Mouse (Mus musculus): ENCODE measurements around the gene Atg10. TPM values are rescaled to one million over a fixed set of nuclear protein-coding genes. Genes with fewer than 3 reads are reported as not detected.

Atg10 gene
- polyA plus RNA-seq, 1 experiment from 2014 or later, result 29.1 TPM

DNA sequence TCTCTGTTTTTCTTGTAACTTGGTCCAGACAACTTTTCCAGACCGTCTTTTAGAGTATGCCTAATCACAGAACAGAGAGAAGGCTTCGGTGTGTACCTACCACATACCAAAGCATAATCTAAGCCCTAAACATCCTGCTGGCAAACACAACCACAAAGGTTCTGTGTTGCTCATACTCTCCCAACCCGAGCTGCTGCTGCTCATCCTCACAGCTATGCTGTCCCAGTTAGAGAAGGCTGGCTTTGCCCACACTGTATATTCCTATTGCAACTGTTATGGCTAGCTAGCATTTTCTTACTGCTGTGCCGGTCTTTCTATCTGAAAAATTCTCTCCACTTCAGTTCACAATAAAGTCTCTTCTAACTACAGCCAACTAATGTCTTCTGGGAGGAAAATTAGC is 254.8 kb downstream of the Atg10 start:
- no peak overlapping the region for H3K4me3 ChIP-seq
- no peaks in the 10 kb centered on the region for H3K27me3 ChIP-seq
- no peak overlapping the region for H3K4me2 ChIP-seq
- no peaks in the 10 kb centered on the region for H3K36me3 ChIP-seq
- no peak overlapping the region for H3K27ac ChIP-seq
- ATAC-seq (replicated peaks; ENCODE audit: insufficient number of reproducible peaks, insufficient read depth, low FRiP score, low read depth), result no peak
- H3K4me1 ChIP-seq (replicated peaks), result no peaks in the 10 kb centered on the region
- no peak overlapping the region for H3K9ac ChIP-seq
- no peaks in the 10 kb centered on the region for H3K9me3 ChIP-seq (replicated peaks)
- 68% methylated on average over 4 of the region's 4 CpGs for WGBS

DNA sequence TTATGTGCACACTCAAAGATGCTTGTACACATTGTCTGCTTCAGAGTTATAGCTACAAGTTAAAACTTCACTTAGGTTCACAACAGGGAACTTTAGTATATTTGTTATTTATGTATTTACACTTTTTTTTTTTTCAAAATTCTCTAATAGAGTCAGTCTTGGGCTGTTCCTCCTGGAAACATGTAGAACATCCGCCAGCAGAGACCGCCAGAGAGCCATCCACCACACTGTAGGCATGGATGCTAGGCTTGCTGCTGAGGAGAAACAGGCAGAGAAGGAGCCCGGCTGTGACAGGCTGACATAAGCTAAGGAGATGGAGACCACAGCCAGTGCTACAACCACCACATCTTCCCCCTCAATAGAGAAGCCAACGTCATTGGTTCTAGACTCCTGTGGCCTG is 256.3 kb downstream of the Atg10 start:
- Histone ChIP-seq H3K36me3 (no peaks in the 10 kb centered on the region), H3K9ac (no peak overlapping the region), H3K27ac (no peak overlapping the region), H3K4me1 (replicated peaks) (peaks cover 6% of the 10 kb centered on the region), H3K4me2 (no peak overlapping the region), H3K9me3 (replicated peaks) (no peaks in the 10 kb centered on the region), H3K27me3 (no peaks in the 10 kb centered on the region), H3K4me3 (no peak overlapping the region)
- 0 out of 2 replicates have a peak, but pooled peaks have one; percentile 35 for ATAC-seq (replicated peaks; ENCODE audit: insufficient number of reproducible peaks, insufficient read depth, low FRiP score, low read depth)
- WGBS, result 9% methylated on average over 4 of the region's 4 CpGs

GRCm38 (mm10) chr13:90965996-90966395 is 257.8 kb downstream of the Atg10 start:
- H3K4me2 ChIP-seq, result no peak overlapping the region
- H3K4me3 ChIP-seq, result no peak overlapping the region
- no peak for ATAC-seq (replicated peaks; ENCODE audit: insufficient number of reproducible peaks, insufficient read depth, low FRiP score, low read depth)
- 75% methylated on average over 8 of the region's 8 CpGs for WGBS
- H3K9ac ChIP-seq, result no peak overlapping the region
- no peaks in the 10 kb centered on the region for H3K9me3 ChIP-seq (replicated peaks)
- no peaks in the 10 kb centered on the region for H3K36me3 ChIP-seq
- no peaks in the 10 kb centered on the region for H3K27me3 ChIP-seq
- H3K4me1 ChIP-seq (replicated peaks), result peaks cover 6% of the 10 kb centered on the region
- no peak overlapping the region for H3K27ac ChIP-seq

- Histone ChIP-seq H3K4me1 (replicated peaks) (peaks cover 6% of the 10 kb centered on the region), H3K4me3 (no peak overlapping the region), H3K27me3 (no peaks in the 10 kb centered on the region), H3K36me3 (no peaks in the 10 kb centered on the region), H3K27ac (no peak overlapping the region), H3K4me2 (no peak overlapping the region), H3K9me3 (replicated peaks) (no peaks in the 10 kb centered on the region), H3K9ac (no peak overlapping the region)
- ATAC-seq (replicated peaks; ENCODE audit: insufficient number of reproducible peaks, insufficient read depth, low FRiP score, low read depth), result no peak
- 81% methylated on average over 4 of the region's 4 CpGs for WGBS
These were observed 259.3 kb downstream of the Atg10 start for GRCm38 (mm10) chr13:90964511-90964910.

DNA sequence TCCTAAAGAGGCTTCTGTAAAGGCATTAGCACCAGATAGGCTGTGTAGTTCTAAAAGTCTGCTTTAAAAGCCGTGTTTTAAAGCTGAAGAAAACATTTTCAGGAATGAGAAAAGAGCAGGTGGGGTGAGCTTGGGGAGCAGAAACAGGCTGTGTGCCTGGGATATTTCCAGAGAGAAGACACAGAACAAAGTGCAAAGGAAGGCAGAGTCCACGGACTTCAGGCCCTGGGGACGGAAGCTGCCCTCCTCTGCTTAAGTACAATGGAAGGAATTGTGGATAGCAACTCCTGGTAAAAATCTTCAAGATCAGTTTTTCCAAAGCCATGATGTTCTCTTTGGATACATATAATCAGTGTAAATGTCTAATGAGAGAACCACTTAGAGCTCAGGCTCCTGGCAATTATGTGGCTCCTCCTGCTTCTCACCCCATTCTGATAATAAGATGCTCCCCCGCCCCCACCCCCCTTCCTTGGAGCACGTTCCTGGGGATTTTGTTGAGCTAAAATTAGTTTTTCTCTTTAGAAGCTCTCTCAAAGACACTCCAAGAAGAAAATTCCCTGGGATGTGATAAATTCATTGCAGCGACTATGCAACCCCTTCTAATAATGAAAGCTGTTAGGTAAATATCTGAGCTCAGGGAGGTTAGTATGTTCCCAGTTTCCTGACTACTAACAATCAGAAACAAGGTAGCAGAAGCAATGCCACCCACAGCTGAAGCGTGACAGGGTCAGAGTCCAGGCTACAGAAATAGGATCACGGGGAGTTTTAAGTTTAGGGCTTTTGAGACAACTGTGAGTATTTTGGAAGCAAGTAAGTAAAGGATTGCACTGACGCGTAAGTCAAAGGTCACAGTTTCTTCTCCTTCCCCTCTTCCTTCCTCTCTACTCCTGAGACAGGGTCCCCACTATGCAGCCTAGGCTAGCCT is 260.7 kb downstream of the Atg10 start:
- no peak overlapping the region for H3K4me2 ChIP-seq

GRCm38 (mm10) chr13:90960591-90960990 is 263.2 kb downstream of the Atg10 start:
- Histone ChIP-seq H3K9me3 (replicated peaks) (no peaks in the 10 kb centered on the region), H3K4me3 (no peak overlapping the region), H3K36me3 (no peaks in the 10 kb centered on the region), H3K9ac (no peak overlapping the region), H3K4me2 (no peak overlapping the region), H3K27me3 (no peaks in the 10 kb centered on the region), H3K4me1 (replicated peaks) (peaks cover 6% of the 10 kb centered on the region), H3K27ac (no peak overlapping the region)
- 91% methylated on average over 8 of the region's 8 CpGs for WGBS
- no peak for ATAC-seq (replicated peaks; ENCODE audit: insufficient number of reproducible peaks, insufficient read depth, low FRiP score, low read depth)

More for the DNA sequence above, 260.7 kb downstream of the Atg10 start:
- H3K9me3 ChIP-seq (replicated peaks), result no peaks in the 10 kb centered on the region
- peaks cover 6% of the 10 kb centered on the region for H3K4me1 ChIP-seq (replicated peaks)
- no peak overlapping the region for H3K27ac ChIP-seq
- no peaks in the 10 kb centered on the region for H3K36me3 ChIP-seq
- H3K27me3 ChIP-seq, result no peaks in the 10 kb centered on the region
- no peak for ATAC-seq (replicated peaks; ENCODE audit: insufficient number of reproducible peaks, insufficient read depth, low FRiP score, low read depth)
- H3K4me3 ChIP-seq, result no peak overlapping the region
- WGBS, result 51% methylated on average over 10 of the region's 10 CpGs
- no peak overlapping the region for H3K9ac ChIP-seq

- no peaks in the 10 kb centered on the region for H3K9me3 ChIP-seq (replicated peaks)
- peaks cover 6% of the 10 kb centered on the region for H3K4me1 ChIP-seq (replicated peaks)
- no peak overlapping the region for H3K4me3 ChIP-seq
- no peak overlapping the region for H3K4me2 ChIP-seq
- H3K27me3 ChIP-seq, result no peaks in the 10 kb centered on the region
- ATAC-seq (replicated peaks; ENCODE audit: insufficient number of reproducible peaks, insufficient read depth, low FRiP score, low read depth), result no peak
- H3K36me3 ChIP-seq, result no peaks in the 10 kb centered on the region
- no peak overlapping the region for H3K27ac ChIP-seq
- 69% methylated on average over 2 of the region's 2 CpGs for WGBS
- H3K9ac ChIP-seq, result no peak overlapping the region
These were observed 264.9 kb downstream of the Atg10 start for GRCm38 (mm10) chr13:90958894-90959293.

GRCm38 (mm10) chr13:90939600-90939999 is 284.2 kb downstream of the Atg10 start:
- Histone ChIP-seq H3K4me3 (no peak overlapping the region), H3K4me1 (replicated peaks) (no peaks in the 10 kb centered on the region), H3K4me2 (no peak overlapping the region), H3K27ac (no peak overlapping the region), H3K9ac (no peak overlapping the region), H3K9me3 (replicated peaks) (no peaks in the 10 kb centered on the region), H3K36me3 (no peaks in the 10 kb centered on the region), H3K27me3 (no peaks in the 10 kb centered on the region)
- no peak for ATAC-seq (replicated peaks; ENCODE audit: insufficient number of reproducible peaks, insufficient read depth, low FRiP score, low read depth)
- 84% methylated on average over 5 of the region's 5 CpGs for WGBS

- no peaks in the 10 kb centered on the region for H3K4me1 ChIP-seq (replicated peaks)
- no peaks in the 10 kb centered on the region for H3K9me3 ChIP-seq (replicated peaks)
- H3K36me3 ChIP-seq, result no peaks in the 10 kb centered on the region
- no peak overlapping the region for H3K9ac ChIP-seq
- H3K27ac ChIP-seq, result no peak overlapping the region
- 68% methylated on average over 6 of the region's 6 CpGs for WGBS
- no peaks in the 10 kb centered on the region for H3K27me3 ChIP-seq
- H3K4me3 ChIP-seq, result no peak overlapping the region
- H3K4me2 ChIP-seq, result no peak overlapping the region
- ATAC-seq (replicated peaks; ENCODE audit: insufficient number of reproducible peaks, insufficient read depth, low FRiP score, low read depth), result no peak
These were observed 284.6 kb downstream of the Atg10 start for GRCm38 (mm10) chr13:90939192-90939591.

DNA sequence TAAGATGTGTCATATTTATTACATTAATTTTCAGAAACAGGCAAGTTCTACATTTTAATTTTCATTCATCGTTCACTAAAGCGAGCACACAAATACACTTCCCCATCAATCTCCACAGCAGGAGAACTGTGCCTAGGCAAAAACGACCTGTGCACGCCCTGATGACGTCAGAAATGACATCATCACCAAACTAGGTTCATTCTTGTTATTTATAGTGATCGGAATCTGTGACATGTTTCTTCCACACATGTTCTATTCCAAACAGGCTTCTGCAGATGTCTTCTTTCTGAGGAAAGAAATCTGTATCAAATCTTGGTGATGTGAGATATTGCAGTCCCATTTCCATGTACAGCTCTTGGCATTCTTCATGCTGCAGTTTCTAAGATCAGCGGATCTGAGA is 287.9 kb downstream of the Atg10 start:
- no peak overlapping the region for H3K4me2 ChIP-seq

GRCm38 (mm10) chr13:90933256-90933655 is 290.5 kb downstream of the Atg10 start:
- 67% methylated on average over 3 of the region's 3 CpGs for WGBS
- ATAC-seq (replicated peaks; ENCODE audit: insufficient number of reproducible peaks, insufficient read depth, low FRiP score, low read depth), result no peak

More for the DNA sequence above, 287.9 kb downstream of the Atg10 start:
- 78% methylated on average over 7 of the region's 7 CpGs for WGBS
- Histone ChIP-seq H3K27me3 (no peaks in the 10 kb centered on the region), H3K4me3 (no peak overlapping the region), H3K9ac (no peak overlapping the region), H3K27ac (no peak overlapping the region), H3K9me3 (replicated peaks) (no peaks in the 10 kb centered on the region), H3K36me3 (no peaks in the 10 kb centered on the region), H3K4me1 (replicated peaks) (no peaks in the 10 kb centered on the region)
- no peak for ATAC-seq (replicated peaks; ENCODE audit: insufficient number of reproducible peaks, insufficient read depth, low FRiP score, low read depth)

DNA sequence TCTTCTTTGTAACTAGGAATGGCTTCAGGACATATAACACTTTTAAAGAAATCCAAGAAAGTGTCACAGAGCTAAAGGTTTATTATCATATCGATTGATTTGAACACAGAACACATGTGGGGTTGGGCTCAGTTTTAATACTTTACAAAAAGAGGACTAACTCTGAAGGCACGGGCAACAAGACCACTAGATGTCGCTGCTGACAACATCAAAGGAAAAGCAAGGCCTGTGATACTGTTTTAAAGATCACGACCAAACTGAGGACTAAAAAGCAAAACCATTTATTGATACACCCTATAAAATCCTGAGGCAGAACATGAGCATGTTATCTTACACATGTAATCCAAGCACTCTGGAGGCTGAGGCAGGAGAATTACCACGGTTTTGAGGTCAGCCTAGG is 293.9 kb downstream of the Atg10 start:
- no peak overlapping the region for H3K4me3 ChIP-seq
- H3K9ac ChIP-seq, result no peak overlapping the region
- no peaks in the 10 kb centered on the region for H3K27me3 ChIP-seq
- no peak overlapping the region for H3K27ac ChIP-seq
- peaks cover 26% of the 10 kb centered on the region for H3K36me3 ChIP-seq
- no peak overlapping the region for H3K4me2 ChIP-seq
- no peaks in the 10 kb centered on the region for H3K9me3 ChIP-seq (replicated peaks)
- 21% methylated on average over 5 of the region's 5 CpGs for WGBS
- ATAC-seq (replicated peaks; ENCODE audit: insufficient number of reproducible peaks, insufficient read depth, low FRiP score, low read depth), result 0 out of 2 replicates have a peak, but pooled peaks have one; percentile 32
- H3K4me1 ChIP-seq (replicated peaks), result no peaks in the 10 kb centered on the region

More at GRCm38 (mm10) chr13:90933256-90933655, 290.5 kb downstream of the Atg10 start:
- H3K27me3 ChIP-seq, result no peaks in the 10 kb centered on the region
- H3K4me2 ChIP-seq, result no peak overlapping the region
- no peaks in the 10 kb centered on the region for H3K4me1 ChIP-seq (replicated peaks)
- no peak overlapping the region for H3K9ac ChIP-seq
- H3K4me3 ChIP-seq, result no peak overlapping the region
- H3K27ac ChIP-seq, result no peak overlapping the region
- no peaks in the 10 kb centered on the region for H3K9me3 ChIP-seq (replicated peaks)
- peaks cover 5% of the 10 kb centered on the region; the same call in 1 of the 2 replicates for H3K36me3 ChIP-seq

Measured in heart, embryonic 15.5 days (tissue).